Mouse (Mus musculus) heart, embryonic 13.5 days (tissue): ENCODE measurements around the gene Pnpla1. TPM values are rescaled to one million over a fixed set of nuclear protein-coding genes. Genes with fewer than 3 reads are reported as not detected.

Source experiments
- polyA plus RNA-seq: library from polyadenylated mRNA; unstranded; fragments of >200 nt; fragmentation: Nextera tagmentation; extraction: Ambion mirVana; gene quantifications from 2 replicates; pipeline ENCODE4 v1.2.1, GENCODE M21; 2015

Pnpla1 gene
- polyA plus RNA-seq, 1 experiment from 2014 or later, result not detected

Other genes with a start within 250 kb of the Pnpla1 start
- 43.5 and 47.2 TPM in 2 replicates for gene Srpk1, start 235.7 kb upstream of the Pnpla1 start, polyA plus RNA-seq
- 0.10 and 0.15 TPM in 2 replicates for gene Slc26a8, start 168.2 kb upstream of the Pnpla1 start, polyA plus RNA-seq
- gene Mapk14, start 167.1 kb upstream of the Pnpla1 start, polyA plus RNA-seq, result 24.5 and 25.5 TPM in 2 replicates
- gene AC170998.1, start 132.3 kb upstream of the Pnpla1 start, polyA plus RNA-seq, result 1.6 and 2.0 TPM in 2 replicates
- 4.3 and 7.1 TPM in 2 replicates for gene Mapk13, start 89.1 kb upstream of the Pnpla1 start, polyA plus RNA-seq
- gene Brpf3, start 57.3 kb upstream of the Pnpla1 start, polyA plus RNA-seq, result 7.0 and 8.3 TPM in 2 replicates
- gene 4930539E08Rik, start 56.9 kb downstream of the Pnpla1 start, polyA plus RNA-seq, result 0.05 TPM in 1 of 2 replicates, not detected in the other
- gene Pxt1, start 85.4 kb downstream of the Pnpla1 start, polyA plus RNA-seq, result 0.19 TPM in 2 replicates
- 58.1 and 59.9 TPM in 2 replicates for gene Kctd20, start 93.5 kb downstream of the Pnpla1 start, polyA plus RNA-seq
- gene Stk38, start 149.6 kb downstream of the Pnpla1 start, polyA plus RNA-seq, result 68.7 and 71.0 TPM in 2 replicates
- 321 and 347 TPM in 2 replicates for gene Srsf3, start 174.2 kb downstream of the Pnpla1 start, polyA plus RNA-seq
- gene Cdkn1a, start 232.6 kb downstream of the Pnpla1 start, polyA plus RNA-seq, result 38.5 and 52.3 TPM in 2 replicates